Mouse (Mus musculus) heart, postnatal 36 days (tissue): ENCODE measurements at regions not wholly inside any gene's neighbourhood (a gene's known extent, or its start where the extent isn't known, plus 50 kb on each side); places are given as distances from the start of the nearest gene placed in this dataset.

Source experiments
- DNase-seq, 2 experiments: peaks; one replicate each; pipeline ENCODE4 v3.0.0; 2021 to 2022
- intact Hi-C: fragments of 180-260 bp; cut with DNase I; formaldehyde crosslinking; loops from one replicate; pipeline ENCODE4 v1.15.1; 2025

DNA sequence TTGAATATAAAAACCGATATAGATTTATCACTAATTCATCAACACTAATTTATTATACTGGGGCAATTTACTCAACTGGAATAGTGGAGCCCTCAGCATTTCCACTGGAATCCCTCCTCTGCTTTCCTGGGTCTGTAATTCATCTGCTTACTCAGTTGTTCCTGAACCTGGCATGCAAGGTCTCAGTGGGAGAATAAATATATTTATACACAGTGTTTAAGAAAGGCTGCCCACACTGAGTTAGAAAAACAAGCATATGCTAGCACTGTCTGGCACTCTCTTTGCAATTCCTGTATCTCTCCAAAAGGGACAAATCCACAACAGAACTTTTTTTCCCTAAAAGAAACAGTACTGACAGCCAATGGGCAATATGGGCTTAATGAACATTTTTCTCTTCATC is 100.1 kb upstream of the Gm10192 start:
- intact Hi-C loops, result no loop called here
- no peak for DNase-seq

DNA sequence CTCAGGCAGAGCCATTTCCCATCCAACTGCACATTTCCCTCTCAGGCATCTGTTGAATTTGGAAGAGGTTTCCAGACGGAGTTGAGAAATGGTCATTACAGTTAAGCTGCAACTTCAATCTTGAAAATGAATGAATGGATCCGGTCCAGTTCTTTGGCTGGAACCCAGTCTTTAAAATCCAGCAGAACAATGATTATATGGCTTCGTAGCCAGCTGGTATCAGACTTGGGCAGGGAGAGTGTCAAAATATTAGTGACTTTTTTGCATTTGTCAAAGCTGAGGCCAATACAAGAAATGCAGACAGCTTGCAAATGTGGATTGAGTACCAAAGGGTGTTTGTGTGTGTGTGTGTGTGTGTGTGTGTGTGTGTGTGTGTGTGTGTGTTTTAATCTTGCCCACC is 99.7 kb upstream of the Gm10192 start:
- DNase-seq, result peak; percentile 2 to 11
- intact Hi-C loops, result no loop called here

DNA sequence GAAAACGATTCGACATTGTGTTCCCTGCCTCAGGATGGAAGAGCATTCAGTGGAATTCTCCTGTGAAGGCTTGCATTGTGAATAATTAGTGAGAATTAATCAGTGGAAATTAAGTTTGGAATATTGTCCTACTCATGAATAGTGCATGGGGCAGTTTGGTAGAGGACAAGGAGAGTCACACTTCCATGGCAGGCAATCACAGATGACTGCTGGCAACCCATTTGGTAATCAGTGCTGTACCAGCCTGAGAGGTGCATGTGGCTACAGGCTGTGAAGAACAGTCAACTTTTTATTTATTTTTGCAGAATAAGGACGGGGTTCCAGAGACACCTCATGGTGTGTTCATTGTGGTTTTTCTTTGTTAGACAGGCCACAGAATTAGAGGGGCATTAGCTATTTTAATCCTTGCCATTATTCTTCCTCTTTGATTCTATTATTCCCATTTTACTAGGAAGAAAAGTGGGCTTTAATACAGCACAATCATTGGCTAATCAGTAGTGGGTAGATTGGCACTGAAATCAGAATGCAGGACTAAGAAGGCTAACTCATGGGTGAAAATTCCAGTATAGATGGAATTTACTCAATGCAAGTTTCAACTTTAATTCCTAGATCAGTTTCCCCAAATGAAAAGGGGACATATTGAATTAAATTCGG is 98.3 kb upstream of the Gm10192 start:
- no peak for DNase-seq

DNA sequence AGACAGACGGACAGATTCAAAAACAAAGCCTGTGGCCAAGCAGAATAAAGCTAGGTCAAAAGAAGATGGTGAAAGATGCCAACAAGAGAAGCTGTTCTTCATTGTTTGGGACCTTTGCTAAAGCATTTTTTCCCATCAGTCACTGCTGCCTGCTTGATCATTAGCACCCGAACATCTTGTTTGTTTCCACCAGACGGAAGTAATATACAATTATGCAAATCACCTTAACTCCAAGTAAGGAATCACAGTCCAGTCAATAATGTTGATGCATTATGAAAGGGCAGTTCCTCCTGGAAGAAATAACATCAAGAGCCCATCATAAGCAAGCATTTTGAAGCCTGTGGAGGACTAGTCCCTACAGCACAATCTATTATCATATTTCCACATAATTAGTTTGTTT is 97.7 kb upstream of the Gm10192 start:
- intact Hi-C loops, result no loop called here

More for the DNA sequence above, 98.3 kb upstream of the Gm10192 start:
- intact Hi-C loops, result no loop called here

DNA sequence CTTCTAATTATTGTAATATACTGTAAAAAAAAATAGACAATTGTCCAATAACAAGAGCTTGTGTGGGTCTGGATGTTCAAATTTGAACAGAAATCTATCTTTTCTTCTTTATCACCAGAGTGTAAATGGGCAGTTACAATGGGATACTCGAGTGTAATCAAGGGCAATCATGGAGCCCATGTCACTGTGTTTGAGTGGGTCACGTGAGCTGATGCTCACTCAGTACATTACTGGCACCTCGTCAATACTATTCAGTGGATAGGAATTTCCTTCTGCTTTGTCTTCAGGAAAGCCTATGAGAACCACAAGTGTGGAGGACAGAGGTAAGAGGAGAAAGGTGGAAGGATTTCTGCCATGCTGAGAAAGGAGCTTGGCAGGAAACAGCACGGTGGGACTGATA is 54.0 kb upstream of the Gm10192 start:
- intact Hi-C loops, result no loop called here
- no peak for DNase-seq

More for the DNA sequence above, 97.7 kb upstream of the Gm10192 start:
- DNase-seq, result no peak

DNA sequence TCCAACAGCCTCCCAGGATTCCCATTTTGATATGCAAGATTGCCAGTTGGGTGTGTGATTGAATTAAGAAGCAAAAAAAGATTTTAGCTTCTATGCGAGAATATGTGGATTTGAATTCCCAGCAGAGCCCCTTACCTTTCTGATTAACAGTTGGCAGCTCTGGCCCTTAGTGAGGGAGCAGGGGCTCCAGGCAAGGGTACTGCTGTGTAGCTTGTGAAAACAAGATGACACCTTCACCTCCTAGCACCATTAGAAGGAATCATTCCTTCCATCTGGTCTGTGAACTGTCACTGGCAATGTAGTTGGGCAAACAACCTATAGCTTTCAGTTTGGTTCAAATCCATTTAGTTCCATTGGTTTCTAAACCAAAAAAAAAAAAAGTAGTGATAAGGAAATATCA is 53.4 kb upstream of the Gm10192 start:
- no peak for DNase-seq
- intact Hi-C loops, result no loop called here

DNA sequence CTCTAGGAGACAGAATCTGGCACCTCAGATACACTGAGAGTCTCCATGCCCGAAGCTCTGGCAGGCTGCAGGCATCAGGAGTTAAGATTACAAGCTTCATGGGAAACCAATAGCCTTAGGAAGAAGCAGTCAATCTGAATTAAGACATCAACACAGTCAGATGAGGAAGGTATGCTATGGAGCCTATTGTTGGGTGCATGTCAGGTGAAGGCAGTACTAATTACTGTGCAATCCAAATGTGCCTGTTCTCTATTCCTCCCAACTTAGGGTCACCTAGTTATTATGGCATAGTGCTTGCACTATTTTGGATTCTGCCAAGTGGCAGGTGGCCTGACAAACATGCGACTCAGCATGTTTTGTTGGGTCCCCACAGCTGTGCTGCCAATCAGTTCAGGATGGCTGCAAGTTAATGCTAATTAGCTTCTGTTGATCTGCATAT is 53.0 kb upstream of the Gm10192 start:
- intact Hi-C loops, result no loop called here
- no peak for DNase-seq
